Comparison of ENCODE assay signal across 7 mouse cellular contexts in the genomic region with DNA sequence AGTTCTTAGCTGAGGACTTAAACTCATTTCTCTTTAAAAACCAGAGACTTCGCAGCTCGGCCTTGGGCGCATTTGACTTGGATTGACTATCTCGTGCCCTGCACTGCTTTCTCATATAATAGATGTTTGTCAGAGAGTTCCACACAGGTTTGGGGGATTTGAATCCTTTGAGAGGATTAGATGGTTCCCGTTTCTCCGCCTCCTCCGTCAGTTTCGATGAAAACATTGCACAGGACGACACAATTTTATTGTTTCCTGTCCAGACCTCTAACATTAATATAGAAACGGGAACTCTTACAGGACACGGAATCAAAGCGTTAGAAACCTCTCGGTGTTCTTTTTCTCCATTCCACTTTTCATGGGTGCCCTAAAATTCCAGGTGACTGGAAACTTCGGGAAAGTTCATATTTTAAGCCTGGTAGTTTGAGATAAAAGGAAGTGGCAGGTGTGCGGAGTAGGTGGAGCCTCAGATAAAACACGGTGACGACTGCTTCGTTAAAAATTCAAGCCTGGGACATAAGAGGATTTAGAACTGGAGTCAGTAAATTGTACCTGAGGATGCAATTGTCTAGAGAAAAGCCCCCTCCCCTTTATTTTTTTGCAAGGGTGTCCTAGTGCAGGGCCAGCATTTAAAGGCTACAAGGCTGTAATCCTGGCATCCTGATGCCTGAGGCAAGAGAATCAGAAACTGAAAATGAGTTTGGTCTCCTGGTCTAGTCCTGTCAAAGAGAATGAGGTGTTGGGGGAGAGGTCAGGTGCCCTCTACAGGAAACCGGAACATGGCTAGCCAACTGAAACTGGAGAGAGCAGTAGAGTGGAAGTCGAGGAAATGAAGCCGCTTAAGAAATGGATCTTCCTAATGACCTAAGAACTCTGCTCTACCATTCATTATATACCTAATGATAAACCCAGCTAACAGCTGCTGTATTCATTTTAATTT. TPM values are rescaled to one million over a fixed set of nuclear protein-coding genes. Genes with fewer than 3 reads are reported as not detected.
DNase-seq lines count a peak whose midpoint lies in the region; ATAC-seq and TF ChIP-seq lines count a peak whose summit lies in the region.

No protein-coding gene starts in this region.

- H3K4me3 ChIP-seq in testis, adult 2 months (ENCODE audit: control insufficient read depth, low read depth, low read length), result peak overlapping the region; percentile 88
- H3K4me3 ChIP-seq in hindbrain, embryonic 11.5 days (ENCODE audit: low read depth, low read length), result peak overlapping the region; percentile 88
- peak overlapping the region; percentile 89 for H3K4me3 ChIP-seq in lung, postnatal 0 days (ENCODE audit: low read depth, low read length)
- H3K4me3 ChIP-seq in small intestine, adult 2 months (ENCODE audit: low read depth, low read length), result peak overlapping the region; percentile 97

- H3K9ac ChIP-seq in hindbrain, embryonic 11.5 days (ENCODE audit: low read depth, low read length), result peak overlapping the region; percentile 97
- peak overlapping the region; percentile 74 for H3K9ac ChIP-seq in lung, postnatal 0 days (replicated peaks; ENCODE audit: low read depth)

- WGBS in hindbrain, embryonic 11.5 days, result under 1% methylated on average over 21 of the region's 21 CpGs
- under 1% methylated on average over 21 of the region's 21 CpGs for WGBS in lung, postnatal 0 days
- under 1% methylated on average over 21 of the region's 21 CpGs for WGBS in small intestine, adult 2 months

- no peak for TF ChIP-seq POLR2A in testis, adult 2 months (IDR thresholded peaks at IDR 0.05; ENCODE audit: control insufficient read depth, low read depth, low read length)
- no peak for TF ChIP-seq POLR2A in small intestine, adult 2 months (IDR thresholded peaks at IDR 0.05; ENCODE audit: low read depth, low read length)

- no peak for TF ChIP-seq CTCF in testis, adult 2 months (IDR thresholded peaks at IDR 0.05; ENCODE audit: control insufficient read depth, insufficient read depth, insufficient replicate concordance, low read depth, low read length)
- TF ChIP-seq CTCF in lung, postnatal 0 days (IDR thresholded peaks at IDR 0.05), result no peak
- no peak for TF ChIP-seq CTCF in small intestine, adult 2 months (IDR thresholded peaks at IDR 0.05; ENCODE audit: extremely low read depth, insufficient read length, insufficient replicate concordance, low read depth, low read length)

- peaks cover 2% of the 10 kb centered on the region; the same call in 1 of the 2 replicates for H3K36me3 ChIP-seq in testis, adult 2 months (ENCODE audit: control insufficient read depth, insufficient read depth, low read length)
- H3K36me3 ChIP-seq in hindbrain, embryonic 11.5 days (ENCODE audit: control insufficient read depth, insufficient read depth, low read length), result peaks cover 5% of the 10 kb centered on the region; the same call in 1 of the 2 replicates
- peaks cover 14% of the 10 kb centered on the region; the same call in 1 of the 2 replicates for H3K36me3 ChIP-seq in lung, postnatal 0 days (ENCODE audit: insufficient read depth, low read length)
- peaks cover 28% of the 10 kb centered on the region for H3K36me3 ChIP-seq in small intestine, adult 2 months (ENCODE audit: control insufficient read depth, insufficient read depth, low read length)

- TF ChIP-seq EP300 in lung, postnatal 0 days (IDR thresholded peaks at IDR 0.05), result peak; percentile 42; the same call in 1 of the 2 replicates

- no peaks in the 10 kb centered on the region for H3K9me3 ChIP-seq in hindbrain, embryonic 11.5 days (ENCODE audit: control insufficient read depth, low read length)
- no peaks in the 10 kb centered on the region for H3K9me3 ChIP-seq in lung, postnatal 0 days (ENCODE audit: low read length)

- H3K27ac ChIP-seq in testis, adult 2 months (ENCODE audit: control insufficient read depth, insufficient read depth, low read depth, low read length), result peak overlapping the region; percentile 57; the same call in 1 of the 2 replicates
- peak overlapping the region; percentile 82 for H3K27ac ChIP-seq in hindbrain, embryonic 11.5 days (ENCODE audit: low read depth, low read length)
- peak overlapping the region; percentile 90 for H3K27ac ChIP-seq in lung, postnatal 0 days (ENCODE audit: low read length)
- H3K27ac ChIP-seq in small intestine, adult 2 months (ENCODE audit: insufficient read depth, low read depth, low read length), result peak overlapping the region; percentile 91

- no peaks in the 10 kb centered on the region for H3K27me3 ChIP-seq in testis, adult 2 months (ENCODE audit: control insufficient read depth, insufficient read depth, low read length)
- no peaks in the 10 kb centered on the region for H3K27me3 ChIP-seq in hindbrain, embryonic 11.5 days (ENCODE audit: control insufficient read depth, insufficient read depth, low read length)
- H3K27me3 ChIP-seq in lung, postnatal 0 days (replicated peaks; ENCODE audit: insufficient read depth, low read length), result no peaks in the 10 kb centered on the region
- H3K27me3 ChIP-seq in small intestine, adult 2 months (ENCODE audit: control insufficient read depth, insufficient read depth, low read length), result no peaks in the 10 kb centered on the region

- peaks cover 15% of the 10 kb centered on the region for H3K4me1 ChIP-seq in testis, adult 2 months (ENCODE audit: control insufficient read depth, insufficient read depth, low read length)
- H3K4me1 ChIP-seq in hindbrain, embryonic 11.5 days (replicated peaks; ENCODE audit: control insufficient read depth, insufficient read depth, low read length), result no peaks in the 10 kb centered on the region
- H3K4me1 ChIP-seq in lung, postnatal 0 days (ENCODE audit: insufficient read depth, low read depth, low read length), result no peaks in the 10 kb centered on the region
- peaks cover 14% of the 10 kb centered on the region for H3K4me1 ChIP-seq in small intestine, adult 2 months (ENCODE audit: control insufficient read depth, insufficient read depth, insufficient read length, low read length)

- DNase-seq in testis, postnatal 10 days (ENCODE audit: low spot score), result no peak
- DNase-seq in hindbrain, embryonic 11.5 days (ENCODE audit: low spot score), result peak; percentile 37
- DNase-seq in lung, postnatal 0 days (ENCODE audit: low spot score), result peak; percentile 51
- DNase-seq in cerebellum, adult 18-20 months, result no peak

- ATAC-seq in common myeloid progenitor, adult 5-6 weeks (replicated peaks; ENCODE audit: low read depth, poor library complexity, severe bottlenecking), result peak; percentile 39
- ATAC-seq in hindbrain, embryonic 11.5 days (ENCODE audit: low FRiP score), result no peak
- no peak for ATAC-seq in lung, postnatal 0 days

- peak overlapping the region; percentile 74 for H3K4me2 ChIP-seq in hindbrain, embryonic 11.5 days (replicated peaks; ENCODE audit: low read depth, low read length)
- H3K4me2 ChIP-seq in lung, postnatal 0 days (replicated peaks; ENCODE audit: low read depth, low read length), result peak overlapping the region; percentile 63

RNA-seq across cellular contexts. Expression of gene Casp2, which starts 0.9 kb away (rescaled TPM):
- 7.4 and 10.4 TPM in 2 replicates for polyA plus RNA-seq in testis, adult 2 months (2012; rRNA removed)
- 88.4 and 100 TPM in 2 replicates for total RNA-seq in common myeloid progenitor, adult 5-6 weeks (2017)
- polyA plus RNA-seq in hindbrain, embryonic 11.5 days (2014; fragmentation: Nextera tagmentation; extraction: Ambion mirVana), result 59.7 and 67.8 TPM in 2 replicates
- polyA plus RNA-seq in lung, postnatal 0 days (2015; fragmentation: Nextera tagmentation; extraction: Ambion mirVana), result 29.0 and 33.1 TPM in 2 replicates
- polyA plus RNA-seq in small intestine, adult 2 months (2012; rRNA removed), result 13.6 and 16.0 TPM in 2 replicates

RNA-seq across cellular contexts. Expression of gene Tmem139, which starts 3.9 kb away (rescaled TPM):
- 0.12 TPM in 1 of 2 replicates, not detected in the other for polyA plus RNA-seq in testis, adult 2 months (2012; rRNA removed)
- total RNA-seq in common myeloid progenitor, adult 5-6 weeks (2017), result not detected in 2 replicates
- polyA plus RNA-seq in hindbrain, embryonic 11.5 days (2014; fragmentation: Nextera tagmentation; extraction: Ambion mirVana), result 0.63 and 0.86 TPM in 2 replicates
- 22.9 and 26.5 TPM in 2 replicates for polyA plus RNA-seq in lung, postnatal 0 days (2015; fragmentation: Nextera tagmentation; extraction: Ambion mirVana)
- polyA plus RNA-seq in small intestine, adult 2 months (2012; rRNA removed), result 20.1 and 23.1 TPM in 2 replicates

RNA-seq across cellular contexts. Expression of gene Gstk1, which starts 19.9 kb away (rescaled TPM):
- polyA plus RNA-seq in testis, adult 2 months (2012; rRNA removed), result 6.3 and 6.5 TPM in 2 replicates
- total RNA-seq in common myeloid progenitor, adult 5-6 weeks (2017), result 8.3 and 14.6 TPM in 2 replicates
- polyA plus RNA-seq in hindbrain, embryonic 11.5 days (2014; fragmentation: Nextera tagmentation; extraction: Ambion mirVana), result 15.7 and 20.2 TPM in 2 replicates
- 94.8 and 105 TPM in 2 replicates for polyA plus RNA-seq in lung, postnatal 0 days (2015; fragmentation: Nextera tagmentation; extraction: Ambion mirVana)
- 23.1 and 25.7 TPM in 2 replicates for polyA plus RNA-seq in small intestine, adult 2 months (2012; rRNA removed)

RNA-seq across cellular contexts. Expression of gene Clcn1, which starts 20.8 kb away (rescaled TPM):
- 0.84 and 0.89 TPM in 2 replicates for polyA plus RNA-seq in testis, adult 2 months (2012; rRNA removed)
- not detected in 2 replicates for total RNA-seq in common myeloid progenitor, adult 5-6 weeks (2017)
- polyA plus RNA-seq in hindbrain, embryonic 11.5 days (2014; fragmentation: Nextera tagmentation; extraction: Ambion mirVana), result 1.4 and 1.5 TPM in 2 replicates
- polyA plus RNA-seq in lung, postnatal 0 days (2015; fragmentation: Nextera tagmentation; extraction: Ambion mirVana), result 0.05 TPM in 1 of 2 replicates, not detected in the other
- 0.18 and 0.24 TPM in 2 replicates for polyA plus RNA-seq in small intestine, adult 2 months (2012; rRNA removed)

RNA-seq across cellular contexts. Expression of gene Tas2r144, which starts 50.5 kb away (rescaled TPM):
- not detected in 2 replicates for polyA plus RNA-seq in testis, adult 2 months (2012; rRNA removed)
- not detected in 2 replicates for total RNA-seq in common myeloid progenitor, adult 5-6 weeks (2017)
- not detected in 2 replicates for polyA plus RNA-seq in hindbrain, embryonic 11.5 days (2014; fragmentation: Nextera tagmentation; extraction: Ambion mirVana)
- not detected in 2 replicates for polyA plus RNA-seq in lung, postnatal 0 days (2015; fragmentation: Nextera tagmentation; extraction: Ambion mirVana)
- polyA plus RNA-seq in small intestine, adult 2 months (2012; rRNA removed), result not detected in 2 replicates

Comparison
In these comparisons a context has a peak if more than half of its experiments do, and no peak if none do; other contexts are left out.
1. DNase-seq: peak in hindbrain, embryonic 11.5 days (single experiment) and lung, postnatal 0 days (single experiment); none in testis, postnatal 10 days (single experiment) and cerebellum, adult 18-20 months (0 of 2).
2. RNA of gene Tmem139, which starts 3.9 kb away (polyA plus RNA-seq): 20.1 to 23.1 TPM in small intestine, adult 2 months and 22.9 to 26.5 TPM in lung, postnatal 0 days; 0.63 to 0.86 TPM in hindbrain, embryonic 11.5 days and 0.12 TPM in testis, adult 2 months; every median in the first group is over 10 times any median in the second.
3. Peak in every context shown above with its lines, with median percentiles within 50 percentile points of each other: H3K27ac ChIP-seq and H3K4me3 ChIP-seq.